Mouse (Mus musculus) cerebellum, adult 2 months (tissue): ENCODE results near the gene Ikzf2.

Experiments used
- CTCF ChIP-seq: fragments of 200-500 bp; IDR thresholded peaks from 2 replicates; pipeline ENCODE4 v1.5.1; 2011; ENCODE audit warnings: low read depth, mild to moderate bottlenecking, control low read depth, low read length, moderate library complexity, borderline replicate concordance; ENCODE audit not compliant: insufficient read depth
- POLR2A ChIP-seq: fragments of 200-500 bp; IDR thresholded peaks from 2 replicates; pipeline ENCODE4 v1.6.1; 2011; ENCODE audit warnings: low read length, control low read depth, borderline replicate concordance; ENCODE audit not compliant: insufficient read depth

GRCm38 (mm10) chr1:69729031-69729679 lies 42.1 kb upstream of the Ikzf2 start:
- TF ChIP-seq POLR2A: no peak
- TF ChIP-seq CTCF: no peak
